Mouse (Mus musculus) forebrain, embryonic 12.5 days (tissue): ENCODE results near the gene Mob3a. TPM values are rescaled to one million over a fixed set of nuclear protein-coding genes. Genes with fewer than 3 reads are reported as not detected.
"Not testable (repeated sequence)": the region's sequence is repeated elsewhere in the genome, so short reads cannot be mapped to it uniquely, and the experiment has no call there.

Experiments used
- ATAC-seq: fragments of 200-750 bp; cut with Nextera tagmentation; 2 replicates; pipeline ENCODE4 v1.8.0; 2017; ENCODE audit warnings: moderate TSS enrichment; ENCODE audit not compliant: low FRiP score
- H3K27ac ChIP-seq: fragments of 300-500 bp; sonication (generic); 2 replicates; pipeline ENCODE4 v1.5.1; 2016; ENCODE audit warnings: mild to moderate bottlenecking
- H3K27me3 ChIP-seq: fragments of 300-500 bp; sonication (generic); 2 replicates; pipeline ENCODE4 v1.6.1; 2016; ENCODE audit warnings: mild to moderate bottlenecking
- H3K36me3 ChIP-seq: fragments of 300-500 bp; sonication (generic); replicated peaks from 2 replicates; pipeline ENCODE4 v1.6.1; 2016; ENCODE audit warnings: mild to moderate bottlenecking
- H3K4me1 ChIP-seq: fragments of 300-500 bp; sonication (generic); 2 replicates; pipeline ENCODE4 v1.6.1; 2016
- H3K4me2 ChIP-seq: fragments of 300-500 bp; sonication (generic); 2 replicates; pipeline ENCODE4 v1.6.1; 2016; ENCODE audit warnings: mild to moderate bottlenecking, moderate library complexity
- H3K4me3 ChIP-seq: fragments of 300-500 bp; sonication (generic); replicated peaks from 2 replicates; pipeline ENCODE4 v1.5.1; 2016; ENCODE audit warnings: mild to moderate bottlenecking
- H3K9ac ChIP-seq: fragments of 300-500 bp; sonication (generic); 2 replicates; pipeline ENCODE4 v1.6.1; 2016; ENCODE audit warnings: mild to moderate bottlenecking
- H3K9me3 ChIP-seq: fragments of 300-500 bp; sonication (generic); 2 replicates; pipeline ENCODE4 v1.6.1; 2016
- WGBS: fragments of 180-500 bp; shearing (Covaris S2); methylation state at CpG from one replicate; pipeline ENCODE4 v1.1.7; 2016; 5-methylcytosine and 5-hydroxymethylcytosine counted together
- polyA plus RNA-seq: library from polyadenylated mRNA; unstranded; fragments of >200 nt; fragmentation: Nextera tagmentation; extraction: Ambion mirVana; gene quantifications from 2 replicates; pipeline ENCODE4 v1.2.1, GENCODE M21; 2016

Gene Mob3a
- polyA plus RNA-seq, 1 experiment from 2014 or later: 54.1 TPM

DNA sequence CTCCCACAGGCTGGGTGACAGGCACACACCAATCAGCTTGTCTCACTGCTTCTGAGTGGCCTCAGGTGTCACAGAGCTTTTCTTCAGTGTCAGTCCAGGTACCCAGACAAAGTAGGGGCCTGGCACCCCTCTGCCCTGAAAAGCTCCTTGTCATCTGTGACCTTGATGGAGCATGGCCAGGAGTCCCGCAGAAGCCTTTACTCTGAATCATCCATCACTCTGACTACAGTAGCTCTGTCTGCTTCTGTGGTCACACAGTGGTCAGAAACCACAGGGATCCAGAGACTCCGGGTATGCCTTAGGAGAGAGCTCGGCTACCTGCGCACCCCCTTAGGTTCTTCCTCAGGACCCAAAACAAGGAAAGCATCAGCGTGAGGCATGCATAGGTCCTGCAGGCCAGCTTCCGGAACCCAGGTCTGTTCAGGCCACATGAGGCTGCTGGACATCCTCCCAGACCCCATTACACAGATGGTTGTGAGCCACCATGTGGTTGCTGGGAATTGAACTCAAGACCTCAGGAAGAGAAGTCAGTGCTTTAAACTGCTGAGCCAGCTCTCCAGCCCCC lies 48.5 kb downstream of the Mob3a start:
- H3K4me3 ChIP-seq: no peak overlapping the region
- no peaks in the 10 kb centered on the region for H3K27me3 ChIP-seq
- H3K4me2 ChIP-seq: no peak overlapping the region
- no peak overlapping the region for H3K9ac ChIP-seq
- H3K9me3 ChIP-seq: no peaks in the 10 kb centered on the region
- 96% methylated on average over 6 of the region's 6 CpGs for WGBS
- peaks cover 20% of the 10 kb centered on the region for H3K36me3 ChIP-seq
- peaks cover 29% of the 10 kb centered on the region for H3K4me1 ChIP-seq
- no peak overlapping the region for H3K27ac ChIP-seq
- ATAC-seq: no peak

DNA sequence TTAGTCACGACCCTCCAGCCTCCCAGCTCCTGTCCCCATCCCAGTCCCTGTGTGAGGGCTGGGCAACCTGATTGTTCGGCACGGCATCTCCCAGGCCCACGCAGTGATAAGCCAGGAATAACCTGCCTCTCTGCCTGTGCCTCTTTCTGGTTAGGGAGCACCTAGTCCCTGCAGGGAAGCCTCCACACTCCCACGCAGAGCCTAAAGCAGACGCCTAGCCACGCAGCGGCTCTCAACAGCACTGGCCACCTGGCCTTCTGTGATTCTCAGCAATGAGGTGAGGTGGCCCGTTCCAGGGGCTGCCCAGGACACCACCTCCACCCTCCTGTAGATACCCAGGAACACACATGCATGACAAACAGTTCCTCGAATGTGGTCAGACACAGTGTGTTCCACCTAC lies 51.4 kb downstream of the Mob3a start:
- no peak for ATAC-seq
- peaks cover 13% of the 10 kb centered on the region for H3K4me1 ChIP-seq
- no peak overlapping the region for H3K9ac ChIP-seq
- no peak overlapping the region for H3K4me3 ChIP-seq
- peaks cover 49% of the 10 kb centered on the region for H3K36me3 ChIP-seq
- WGBS: 97% methylated on average over 10 of the region's 10 CpGs
- H3K4me2 ChIP-seq: no peak overlapping the region
- H3K27me3 ChIP-seq: no peaks in the 10 kb centered on the region
- no peaks in the 10 kb centered on the region for H3K9me3 ChIP-seq
- H3K27ac ChIP-seq: no peak overlapping the region

GRCm38 (mm10) chr10:80649910-80650309 lies 51.9 kb downstream of the Mob3a start:
- not testable (repeated sequence) for ATAC-seq, H3K27ac ChIP-seq, H3K9ac ChIP-seq, H3K4me3 ChIP-seq, H3K4me1 ChIP-seq, H3K9me3 ChIP-seq, H3K27me3 ChIP-seq, H3K4me2 ChIP-seq
- H3K36me3 ChIP-seq: peaks cover 54% of the 10 kb centered on the region
- 89% methylated on average over 6 of the region's 6 CpGs for WGBS

DNA sequence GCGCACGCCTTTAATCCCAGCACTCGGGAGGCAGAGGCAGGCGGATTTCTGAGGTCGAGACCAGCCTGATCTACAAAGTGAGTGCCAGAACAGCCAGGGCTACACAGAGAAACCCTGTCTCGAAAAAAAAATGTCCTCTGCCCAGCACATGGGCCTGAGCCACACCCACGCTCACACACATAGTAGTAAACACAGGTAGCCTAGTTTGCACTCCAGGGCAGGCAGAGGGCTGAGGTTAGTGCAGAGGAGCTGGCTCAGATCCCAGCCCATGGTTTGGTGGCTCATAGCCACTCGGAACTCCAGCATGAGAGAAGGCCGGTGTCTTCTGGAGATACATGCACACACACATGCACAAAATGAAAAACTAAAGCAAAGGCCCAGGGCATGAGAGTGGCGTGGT lies 54.8 kb downstream of the Mob3a start:
- no peak overlapping the region for H3K4me2 ChIP-seq
- no peak overlapping the region for H3K27ac ChIP-seq
- ATAC-seq: no peak
- H3K36me3 ChIP-seq: peaks cover 78% of the 10 kb centered on the region
- no peak overlapping the region for H3K9ac ChIP-seq
- 91% methylated on average over 10 of the region's 10 CpGs for WGBS
- H3K27me3 ChIP-seq: no peaks in the 10 kb centered on the region
- H3K9me3 ChIP-seq: no peaks in the 10 kb centered on the region
- no peaks in the 10 kb centered on the region for H3K4me1 ChIP-seq
- H3K4me3 ChIP-seq: no peak overlapping the region

DNA sequence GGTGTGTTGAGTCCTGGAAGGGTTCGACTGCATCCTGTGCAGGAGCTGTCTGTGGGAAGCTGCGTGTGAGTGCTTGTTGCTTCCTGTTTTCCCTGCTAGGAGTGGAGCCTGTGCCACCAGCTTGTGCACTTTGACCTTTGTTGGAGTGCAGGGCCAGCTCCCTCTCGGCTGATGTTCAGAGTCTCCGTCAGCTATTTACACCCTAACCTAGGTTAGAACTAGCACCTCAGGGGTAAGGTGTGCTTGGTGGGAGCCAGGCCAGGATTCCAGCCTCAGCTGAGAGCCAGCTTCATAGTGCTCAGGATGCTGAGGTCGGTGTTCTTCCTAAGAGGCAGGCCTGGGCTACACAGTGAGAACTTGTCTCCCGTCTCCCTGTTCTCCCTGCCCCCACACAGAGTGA lies 66.4 kb downstream of the Mob3a start:
- no peak for ATAC-seq
- H3K27ac ChIP-seq: no peak overlapping the region
- H3K27me3 ChIP-seq: no peaks in the 10 kb centered on the region
- H3K36me3 ChIP-seq: peaks cover 66% of the 10 kb centered on the region
- no peak overlapping the region for H3K4me3 ChIP-seq
- no peak overlapping the region for H3K9ac ChIP-seq
- H3K9me3 ChIP-seq: no peaks in the 10 kb centered on the region
- H3K4me2 ChIP-seq: no peak overlapping the region
- WGBS: 94% methylated on average over 6 of the region's 6 CpGs
- no peaks in the 10 kb centered on the region; the same call in 1 of the 2 replicates for H3K4me1 ChIP-seq

Other genes with a start within 250 kb of the Mob3a start
- gene Onecut3, start 207.1 kb downstream of the Mob3a start, polyA plus RNA-seq: 0.68 and 0.83 TPM in 2 replicates
- gene Atp8b3, start 162.9 kb downstream of the Mob3a start, polyA plus RNA-seq: 0.46 and 0.64 TPM in 2 replicates
- gene Rexo1, start 140.4 kb downstream of the Mob3a start, polyA plus RNA-seq: 31.0 and 36.0 TPM in 2 replicates
- gene Klf16, start 124.7 kb downstream of the Mob3a start, polyA plus RNA-seq: 8.7 and 9.5 TPM in 2 replicates
- 84.2 and 89.6 TPM in 2 replicates for gene Abhd17a, start 111.6 kb downstream of the Mob3a start, polyA plus RNA-seq
- 63.7 and 67.8 TPM in 2 replicates for gene Scamp4, start 99.1 kb downstream of the Mob3a start, polyA plus RNA-seq
- gene Adat3, start 99.1 kb downstream of the Mob3a start, polyA plus RNA-seq: 5.3 and 6.0 TPM in 2 replicates
- 5.9 and 6.6 TPM in 2 replicates for gene Gm49322, start 96.0 kb downstream of the Mob3a start, polyA plus RNA-seq
- 146 and 161 TPM in 2 replicates for gene Csnk1g2, start 79.1 kb downstream of the Mob3a start, polyA plus RNA-seq
- 84.3 and 85.1 TPM in 2 replicates for gene Btbd2, start 44.9 kb downstream of the Mob3a start, polyA plus RNA-seq
- gene Mknk2, start 23.9 kb downstream of the Mob3a start, polyA plus RNA-seq: 74.4 and 75.4 TPM in 2 replicates
- gene Izumo4, start 207 bp upstream of the Mob3a start, polyA plus RNA-seq: 20.6 and 21.6 TPM in 2 replicates
- 87.5 and 89.3 TPM in 2 replicates for gene Ap3d1, start 40.3 kb upstream of the Mob3a start, polyA plus RNA-seq
- gene Dot1l, start 53.2 kb upstream of the Mob3a start, polyA plus RNA-seq: 27.6 and 28.2 TPM in 2 replicates
- 77.1 and 89.4 TPM in 2 replicates for gene Sf3a2, start 96.2 kb upstream of the Mob3a start, polyA plus RNA-seq
- gene Plekhj1, start 96.6 kb upstream of the Mob3a start, polyA plus RNA-seq: 152 and 156 TPM in 2 replicates
- gene Amh, start 103.3 kb upstream of the Mob3a start, polyA plus RNA-seq: 0.15 TPM in 1 of 2 replicates, not detected in the other
- 0.27 and 0.36 TPM in 2 replicates for gene Jsrp1, start 111.5 kb upstream of the Mob3a start, polyA plus RNA-seq
- 1,463 and 1,490 TPM in 2 replicates for gene Oaz1, start 124.7 kb upstream of the Mob3a start, polyA plus RNA-seq
- 1.5 and 1.7 TPM in 2 replicates for gene Lingo3, start 142.1 kb upstream of the Mob3a start, polyA plus RNA-seq
- gene Lsm7, start 153.2 kb upstream of the Mob3a start, polyA plus RNA-seq: 274 and 289 TPM in 2 replicates
- gene Sppl2b, start 153.3 kb upstream of the Mob3a start, polyA plus RNA-seq: 43.3 and 44.0 TPM in 2 replicates
- 0.06 and 0.08 TPM in 2 replicates for gene Tmprss9, start 169.9 kb upstream of the Mob3a start, polyA plus RNA-seq
- gene Timm13, start 199.0 kb upstream of the Mob3a start, polyA plus RNA-seq: 311 and 314 TPM in 2 replicates
- gene Lmnb2, start 216.3 kb upstream of the Mob3a start, polyA plus RNA-seq: 67.7 and 73.8 TPM in 2 replicates
- gene Gadd45b, start 228.1 kb upstream of the Mob3a start, polyA plus RNA-seq: 8.2 and 9.8 TPM in 2 replicates